Mouse (Mus musculus) gastrocnemius, adult 8-10 months (tissue): ENCODE measurements at regions not wholly inside any gene's neighbourhood (a gene's known extent, or its start where the extent isn't known, plus 50 kb on each side); places are given as distances from the start of the nearest gene placed in this dataset.

Source experiments
- DNase-seq, 2 experiments: peaks; one replicate each; pipeline ENCODE4 v3.0.0; 2022; ENCODE audit warnings: low spot score in 2 of 2

GRCm38 (mm10) chr12:27838384-27838783, 496.0 kb upstream of the Sox11 start:
- no peak for DNase-seq

- no peak for DNase-seq
Observed at GRCm38 (mm10) chr12:27826208-27826607, 483.8 kb upstream of the Sox11 start.

- DNase-seq: no peak
Observed at GRCm38 (mm10) chr12:27823392-27823791, 481.0 kb upstream of the Sox11 start.

- no peak for DNase-seq
Observed at GRCm38 (mm10) chr12:27796642-27797041, 454.3 kb upstream of the Sox11 start.

- DNase-seq: no peak
Observed at GRCm38 (mm10) chr12:27786716-27787291, 444.4 kb upstream of the Sox11 start.

GRCm38 (mm10) chr12:27780801-27781200, 438.4 kb upstream of the Sox11 start:
- DNase-seq: no peak

DNA sequence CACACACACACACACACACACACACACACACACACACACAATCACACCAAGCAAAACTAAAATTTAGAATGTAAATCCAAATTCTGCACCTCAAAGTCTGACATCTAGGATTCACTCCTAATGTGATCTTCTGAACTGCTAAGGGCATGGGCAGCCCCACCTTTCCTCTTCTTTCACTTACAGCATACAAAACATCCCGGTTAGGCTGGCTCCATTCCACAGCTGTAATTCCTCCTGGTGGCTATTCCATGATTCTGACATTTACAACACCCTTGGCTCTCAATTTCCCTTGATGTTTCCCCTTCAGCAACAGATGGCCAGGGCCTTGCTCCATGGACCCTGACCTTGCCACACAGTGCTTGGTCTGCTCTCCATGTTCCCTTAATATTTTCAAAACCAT, 423.6 kb upstream of the Sox11 start:
- no peak for DNase-seq

DNA sequence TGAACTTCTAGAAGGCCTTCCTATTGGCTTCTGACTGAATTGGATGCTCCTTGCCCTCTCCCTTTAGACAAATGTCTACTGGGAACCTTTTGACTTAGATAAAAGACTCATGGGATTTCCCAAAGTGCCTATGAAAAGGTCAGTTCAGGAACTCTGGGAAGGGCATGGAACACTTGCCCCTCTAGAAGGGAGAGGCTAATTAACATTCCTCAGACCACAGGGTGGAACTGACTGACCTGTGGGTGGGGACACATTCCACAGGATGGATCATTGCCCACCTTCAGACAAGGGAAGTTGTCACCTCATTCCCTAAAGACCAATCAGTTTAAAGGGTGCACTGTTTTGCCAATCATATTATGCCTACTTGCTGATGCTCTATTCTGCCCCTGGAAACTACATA, 416.6 kb upstream of the Sox11 start:
- no peak for DNase-seq

- DNase-seq: no peak
Observed at GRCm38 (mm10) chr12:27757641-27758040, 415.3 kb upstream of the Sox11 start.

DNA sequence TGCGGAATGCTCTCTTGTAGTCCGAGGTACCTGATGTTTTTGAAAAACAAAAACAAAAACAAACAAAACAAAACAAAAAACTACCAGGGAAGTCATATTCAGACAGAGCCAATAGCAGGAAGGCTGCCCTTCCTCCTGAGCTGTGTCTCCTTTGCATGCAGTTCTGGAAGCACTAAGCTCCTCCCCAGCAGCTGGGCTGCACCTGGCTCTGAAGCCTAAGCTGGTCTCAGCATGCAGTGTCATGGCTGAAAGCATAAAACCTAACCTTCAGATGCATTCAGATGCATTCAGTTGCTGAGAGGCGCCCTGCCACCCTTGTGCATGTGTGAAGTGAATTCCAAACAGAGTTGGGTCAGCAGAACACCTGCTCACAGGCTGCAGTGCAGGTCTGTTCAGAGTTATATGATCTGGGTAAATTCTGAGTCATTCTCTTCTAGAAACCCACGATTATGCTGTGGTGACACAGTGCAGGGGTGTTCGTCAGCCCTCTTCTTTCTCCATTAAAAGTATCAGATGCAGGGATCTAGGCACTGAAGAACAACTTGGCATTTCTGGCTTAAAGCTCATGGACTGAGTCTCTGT, 382.3 kb upstream of the Sox11 start:
- DNase-seq: no peak

- DNase-seq: no peak
Observed at GRCm38 (mm10) chr12:27680459-27680858, 338.1 kb upstream of the Sox11 start.

DNA sequence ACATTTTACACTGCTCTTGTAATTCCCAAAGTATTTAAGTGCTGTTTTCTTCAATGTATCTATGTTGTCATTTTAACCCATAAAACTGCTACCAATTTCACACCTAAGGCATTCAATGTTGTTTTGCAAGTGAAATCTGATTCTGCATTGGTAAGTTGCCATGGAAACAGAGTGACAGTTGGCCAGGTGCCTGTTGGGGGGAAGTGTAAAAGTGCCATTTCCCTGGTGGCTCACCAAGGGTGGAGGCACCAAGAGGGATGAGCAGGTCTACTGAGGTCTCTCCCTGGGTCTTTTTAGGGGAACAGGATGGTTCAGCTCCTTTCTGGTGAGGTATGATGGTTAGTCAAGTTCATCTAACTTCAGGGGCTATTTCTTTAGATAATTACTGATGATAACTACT, 331.0 kb upstream of the Sox11 start:
- no peak for DNase-seq

DNA sequence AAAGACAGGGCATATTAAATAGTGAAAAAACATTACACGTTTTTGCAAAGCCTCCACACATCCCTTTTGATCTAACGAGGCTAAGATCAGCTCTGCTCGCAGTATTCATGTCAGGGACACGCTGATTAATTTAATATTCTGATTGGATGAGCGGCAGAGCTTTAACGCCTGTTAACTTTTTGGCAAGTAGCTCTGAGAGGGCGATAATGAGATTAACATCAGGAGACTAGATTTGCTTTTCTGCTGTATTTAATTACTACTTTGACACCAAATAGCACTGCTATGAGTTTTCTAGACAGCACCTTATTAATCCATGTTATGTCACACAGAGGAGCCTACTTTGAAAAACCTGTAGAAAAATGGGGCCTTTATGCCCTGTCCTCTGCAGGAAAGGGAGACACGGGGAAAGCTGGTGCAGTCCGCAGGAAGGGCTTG, 328.3 kb upstream of the Sox11 start:
- DNase-seq: no peak

DNA sequence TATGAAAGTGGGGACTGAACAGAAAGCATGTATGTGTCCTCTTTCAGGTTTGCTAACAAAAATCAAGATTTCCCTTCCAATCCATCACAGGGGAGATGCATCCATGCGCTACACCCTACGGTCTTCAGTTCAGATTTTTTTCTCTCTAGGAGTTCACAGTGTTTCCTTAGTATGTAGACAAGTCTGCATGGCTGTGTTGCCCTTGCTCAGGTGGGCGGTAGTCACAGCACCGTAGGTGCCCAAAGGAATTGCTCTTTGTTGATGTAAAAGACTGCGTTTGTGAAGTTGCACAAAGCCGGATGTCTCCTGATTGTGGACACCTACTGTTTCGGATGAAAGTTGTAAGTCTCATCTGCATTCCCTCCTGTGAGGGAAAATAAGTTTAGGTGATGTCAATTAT, 327.8 kb upstream of the Sox11 start:
- DNase-seq: no peak

- no peak for DNase-seq
Observed at GRCm38 (mm10) chr12:27669542-27669941, 327.2 kb upstream of the Sox11 start.

DNA sequence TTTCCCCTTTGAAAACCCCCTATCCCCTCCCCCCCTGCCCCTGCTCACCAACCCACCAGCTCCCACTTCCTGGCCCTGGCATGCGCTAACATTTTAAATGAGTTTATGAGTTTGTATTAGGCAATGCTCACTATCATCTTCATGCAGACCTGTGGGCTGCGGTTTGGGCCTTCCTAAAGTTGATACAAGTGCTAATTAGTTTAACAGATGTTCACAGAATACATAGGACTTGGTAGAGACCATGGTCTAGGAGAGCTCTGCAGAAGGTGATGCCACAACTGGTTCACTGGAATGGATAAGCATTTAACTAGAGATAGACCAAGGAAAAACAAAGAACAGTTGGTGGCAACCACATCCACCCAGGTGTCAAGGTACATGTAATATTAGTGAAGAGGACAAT, 324.1 kb upstream of the Sox11 start:
- DNase-seq: no peak

- DNase-seq: no peak
Observed at GRCm38 (mm10) chr12:27663126-27663525, 320.8 kb upstream of the Sox11 start.

GRCm38 (mm10) chr12:27662723-27663122, 320.3 kb upstream of the Sox11 start:
- DNase-seq: no peak

GRCm38 (mm10) chr12:27657536-27657935, 315.2 kb upstream of the Sox11 start:
- peak in 1 of 2 experiments; percentile 5 for DNase-seq

- no peak for DNase-seq
Observed at GRCm38 (mm10) chr12:27653541-27653940, 311.2 kb upstream of the Sox11 start.

GRCm38 (mm10) chr12:27648602-27649001, 306.2 kb upstream of the Sox11 start:
- no peak for DNase-seq

- DNase-seq: no peak
Observed at GRCm38 (mm10) chr12:27646497-27647307, 304.3 kb upstream of the Sox11 start.

GRCm38 (mm10) chr12:27619616-27620015, 277.2 kb upstream of the Sox11 start:
- no peak for DNase-seq
